Mouse (Mus musculus) spleen, adult 2 months (tissue): ENCODE data around the gene Kcna1. TPM values are rescaled to one million over a fixed set of nuclear protein-coding genes. Genes with fewer than 3 reads are reported as not detected.

ENCODE experiments used
- DNase-seq, 2 experiments: peaks; one replicate each; pipeline versions ENCODE4 v3.0.0 to v3.0.0-alpha.2; 2012 to 2021; ENCODE audit warnings: low spot score in 2 of 2, low read depth in 1 of 2
- H3K27ac ChIP-seq: fragments of 200-500 bp; 2 replicates; pipeline ENCODE4 v1.5.1; 2012; ENCODE audit warnings: low read length, inconsistent platforms; ENCODE audit not compliant: insufficient read depth
- H3K27me3 ChIP-seq: fragments of 200-500 bp; 2 replicates; pipeline ENCODE4 v1.6.1; 2012; ENCODE audit warnings: mild to moderate bottlenecking, moderate library complexity, low read length, inconsistent platforms; ENCODE audit not compliant: control insufficient read depth, insufficient read depth
- H3K36me3 ChIP-seq: fragments of 200-500 bp; 2 replicates; pipeline ENCODE4 v1.6.1; 2012; ENCODE audit warnings: mild to moderate bottlenecking, low read length, inconsistent platforms; ENCODE audit not compliant: control insufficient read depth, insufficient read depth
- H3K4me1 ChIP-seq: fragments of 200-500 bp; 2 replicates; pipeline ENCODE4 v1.6.1; 2011; ENCODE audit warnings: inconsistent platforms; ENCODE audit not compliant: control insufficient read depth, insufficient read depth, insufficient read length
- H3K4me3 ChIP-seq: fragments of 200-500 bp; 2 replicates; pipeline ENCODE4 v1.5.1; 2011; ENCODE audit warnings: mild to moderate bottlenecking, inconsistent platforms; ENCODE audit not compliant: insufficient read depth, insufficient read length; ENCODE audit errors: extremely low read depth
- CTCF ChIP-seq: fragments of 200-500 bp; IDR thresholded peaks from 2 replicates; pipeline ENCODE4 v1.5.1; 2011; ENCODE audit warnings: mild to moderate bottlenecking, inconsistent platforms; ENCODE audit not compliant: insufficient read depth, insufficient read length, insufficient replicate concordance; ENCODE audit errors: extremely low read depth
- POLR2A ChIP-seq: fragments of 200-500 bp; IDR thresholded peaks from 2 replicates; pipeline ENCODE4 v1.6.1; 2011; ENCODE audit warnings: low read depth, low read length, inconsistent platforms
- WGBS: fragments of 180-500 bp; shearing (Covaris S2); methylation state at CpG from one replicate; pipeline ENCODE4 v1.1.7; 2018; 5-methylcytosine and 5-hydroxymethylcytosine counted together
- polyA plus RNA-seq: library from polyadenylated mRNA; depleted of rRNA; stranded (reverse); fragments of >200 nt; gene quantifications from 2 replicates; pipeline ENCODE4 v1.2.3, GENCODE M21; 2012; rRNA removed

The Kcna1 gene
- 0.06 TPM in 2 replicates for polyA plus RNA-seq

- TF ChIP-seq CTCF = no peak
- TF ChIP-seq POLR2A = no peak
- WGBS = 38% methylated on average over 8 of the region's 8 CpGs
- H3K36me3 ChIP-seq = no peaks in the 10 kb centered on the region
- no peak within 1 kb of the TSS for H3K4me3 ChIP-seq
- H3K27ac ChIP-seq = no peak within 1 kb of the TSS
- peaks cover 10% of the 10 kb centered on the region for H3K27me3 ChIP-seq
- no peaks in the 10 kb centered on the region for H3K4me1 ChIP-seq
- no peak for DNase-seq
These were observed at the start of gene Kcna1 for GRCm38 (mm10) chr6:126646381-126646780. Gene Kcna1, minus strand, starts transcription at chr6:126646384.

GRCm38 (mm10) chr6:126687120-126687519 lies 40.9 kb upstream of the Kcna1 start:
- Histone ChIP-seq H3K36me3 (no peaks in the 10 kb centered on the region), H3K4me1 (no peaks in the 10 kb centered on the region), H3K27me3 (no peaks in the 10 kb centered on the region), H3K4me3 (no peak overlapping the region), H3K27ac (no peak overlapping the region)
- no peak for DNase-seq
- WGBS = 87% methylated on average over 4 of the region's 4 CpGs
- no peak for TF ChIP-seq CTCF

- H3K27me3 ChIP-seq = no peaks in the 10 kb centered on the region
- WGBS = 75% methylated on average over 3 of the region's 3 CpGs
- no peak overlapping the region for H3K4me3 ChIP-seq
- H3K27ac ChIP-seq = no peak overlapping the region
- TF ChIP-seq CTCF = no peak
- TF ChIP-seq POLR2A = no peak
- DNase-seq = no peak
- no peaks in the 10 kb centered on the region for H3K4me1 ChIP-seq
- H3K36me3 ChIP-seq = no peaks in the 10 kb centered on the region
These were observed 39.0 kb upstream of the Kcna1 start for GRCm38 (mm10) chr6:126685135-126685534.

GRCm38 (mm10) chr6:126678961-126679360 lies 32.8 kb upstream of the Kcna1 start:
- Histone ChIP-seq H3K4me3 (no peak overlapping the region), H3K27ac (no peak overlapping the region), H3K4me1 (no peaks in the 10 kb centered on the region), H3K27me3 (no peaks in the 10 kb centered on the region), H3K36me3 (no peaks in the 10 kb centered on the region)
- TF ChIP-seq POLR2A (no peak), CTCF (no peak)
- DNase-seq = no peak
- 68% methylated on average over 7 of the region's 7 CpGs for WGBS

- 96% methylated on average over 5 of the region's 5 CpGs for WGBS
- TF ChIP-seq POLR2A (no peak), CTCF (no peak)
- H3K4me1 ChIP-seq = no peaks in the 10 kb centered on the region
- no peaks in the 10 kb centered on the region for H3K36me3 ChIP-seq
- no peak overlapping the region for H3K4me3 ChIP-seq
- H3K27me3 ChIP-seq = no peaks in the 10 kb centered on the region
- H3K27ac ChIP-seq = no peak overlapping the region
- DNase-seq = no peak
These were observed 20.8 kb upstream of the Kcna1 start for GRCm38 (mm10) chr6:126667001-126667400.

- no peak for DNase-seq
- Histone ChIP-seq H3K4me3 (no peak overlapping the region), H3K4me1 (no peaks in the 10 kb centered on the region), H3K27ac (no peak overlapping the region), H3K36me3 (no peaks in the 10 kb centered on the region), H3K27me3 (no peaks in the 10 kb centered on the region)
- TF ChIP-seq POLR2A = no peak
- no peak for TF ChIP-seq CTCF
- 68% methylated on average over 6 of the region's 6 CpGs for WGBS
These were observed 19.9 kb upstream of the Kcna1 start for GRCm38 (mm10) chr6:126666091-126666490.

GRCm38 (mm10) chr6:126664569-126664968 lies 18.4 kb upstream of the Kcna1 start:
- no peaks in the 10 kb centered on the region for H3K27me3 ChIP-seq
- H3K4me1 ChIP-seq = no peaks in the 10 kb centered on the region
- no peaks in the 10 kb centered on the region for H3K36me3 ChIP-seq
- DNase-seq = no peak
- WGBS = 87% methylated on average over 3 of the region's 3 CpGs
- TF ChIP-seq POLR2A (no peak), CTCF (no peak)
- H3K27ac ChIP-seq = no peak overlapping the region
- no peak overlapping the region for H3K4me3 ChIP-seq
